Mouse (Mus musculus): ENCODE data around the gene Cd55. TPM values are rescaled to one million over a fixed set of nuclear protein-coding genes. Genes with fewer than 3 reads are reported as not detected.

Cd55 gene
- total and polyA plus RNA-seq, 2 experiments from 2014 or later, result 10.0 to 13.5 TPM

- H3K27me3 ChIP-seq (ENCODE audit: insufficient read depth, low read length), result no peaks in the 10 kb centered on the region
- no peaks in the 10 kb centered on the region for H3K9me3 ChIP-seq (ENCODE audit: low read length)
- no peak overlapping the region for H3K4me2 ChIP-seq (ENCODE audit: low read depth, low read length)
- TF ChIP-seq CTCF (IDR thresholded peaks at IDR 0.05; ENCODE audit: low read depth), result no peak
- no peaks in the 10 kb centered on the region for H3K4me1 ChIP-seq (ENCODE audit: insufficient read depth, low read length)
- no peak overlapping the region for H3K4me3 ChIP-seq (ENCODE audit: low read length)
- no peak overlapping the region for H3K27ac ChIP-seq
- DNase-seq (ENCODE audit: low spot score) (no peak), ATAC-seq (no peak)
- H3K36me3 ChIP-seq (ENCODE audit: insufficient read depth, low read length), result no peaks in the 10 kb centered on the region
- H3K9ac ChIP-seq (replicated peaks; ENCODE audit: low read length), result no peak overlapping the region
Measured at GRCm38 (mm10) chr1:130498331-130498730, 35.8 kb upstream of the Cd55 start.

GRCm38 (mm10) chr1:130486816-130487545 lies 24.4 kb upstream of the Cd55 start:
- Histone ChIP-seq H3K27ac (no peak overlapping the region), H3K4me1 (ENCODE audit: insufficient read depth, low read length) (no peaks in the 10 kb centered on the region), H3K9ac (replicated peaks; ENCODE audit: low read length) (no peak overlapping the region), H3K9me3 (ENCODE audit: low read length) (no peaks in the 10 kb centered on the region), H3K4me2 (ENCODE audit: low read depth, low read length) (no peak overlapping the region), H3K27me3 (ENCODE audit: insufficient read depth, low read length) (no peaks in the 10 kb centered on the region), H3K36me3 (ENCODE audit: insufficient read depth, low read length) (no peaks in the 10 kb centered on the region), H3K4me3 (ENCODE audit: low read length) (no peak overlapping the region)
- TF ChIP-seq CTCF (IDR thresholded peaks at IDR 0.05; ENCODE audit: low read depth), result no peak
- DNase-seq (ENCODE audit: low spot score) (no peak), ATAC-seq (no peak)
- WGBS, result 86% methylated on average over 10 of the region's 10 CpGs

- no peak overlapping the region for H3K9ac ChIP-seq (replicated peaks; ENCODE audit: low read length)
- no peaks in the 10 kb centered on the region for H3K4me1 ChIP-seq (ENCODE audit: insufficient read depth, low read length)
- ATAC-seq (no peak), DNase-seq (ENCODE audit: low spot score) (no peak)
- H3K4me3 ChIP-seq (ENCODE audit: low read length), result no peak overlapping the region
- no peak overlapping the region for H3K27ac ChIP-seq
- TF ChIP-seq CTCF (IDR thresholded peaks at IDR 0.05; ENCODE audit: low read depth), result no peak
- H3K36me3 ChIP-seq (ENCODE audit: insufficient read depth, low read length), result no peaks in the 10 kb centered on the region
- whole genome bisulfite sequencing, result 89% methylated on average over 10 of the region's 10 CpGs
- H3K27me3 ChIP-seq (ENCODE audit: insufficient read depth, low read length), result no peaks in the 10 kb centered on the region
- no peaks in the 10 kb centered on the region for H3K9me3 ChIP-seq (ENCODE audit: low read length)
- H3K4me2 ChIP-seq (ENCODE audit: low read depth, low read length), result no peak overlapping the region
Measured at GRCm38 (mm10) chr1:130485828-130486620, 23.5 kb upstream of the Cd55 start.

GRCm38 (mm10) chr1:130485376-130485775 lies 22.8 kb upstream of the Cd55 start:
- ATAC-seq, result no peak

GRCm38 (mm10) chr1:130474936-130475335 lies 12.4 kb upstream of the Cd55 start:
- no peak overlapping the region for H3K9ac ChIP-seq (replicated peaks; ENCODE audit: low read length)
- H3K36me3 ChIP-seq (ENCODE audit: insufficient read depth, low read length), result no peaks in the 10 kb centered on the region
- no peak overlapping the region for H3K4me3 ChIP-seq (ENCODE audit: low read length)
- TF ChIP-seq CTCF (IDR thresholded peaks at IDR 0.05; ENCODE audit: low read depth), result no peak
- ATAC-seq (no peak), DNase-seq (ENCODE audit: low spot score) (no peak)
- no peaks in the 10 kb centered on the region for H3K4me1 ChIP-seq (ENCODE audit: insufficient read depth, low read length)
- H3K9me3 ChIP-seq (ENCODE audit: low read length), result no peaks in the 10 kb centered on the region
- no peak overlapping the region for H3K4me2 ChIP-seq (ENCODE audit: low read depth, low read length)
- H3K27ac ChIP-seq, result no peak overlapping the region
- 90% methylated on average over 6 of the region's 6 CpGs for WGBS
- H3K27me3 ChIP-seq (ENCODE audit: insufficient read depth, low read length), result no peaks in the 10 kb centered on the region

More at GRCm38 (mm10) chr1:130485376-130485775, 22.8 kb upstream of the Cd55 start:
- Histone ChIP-seq H3K4me3 (ENCODE audit: low read length) (no peak overlapping the region), H3K27me3 (ENCODE audit: insufficient read depth, low read length) (no peaks in the 10 kb centered on the region), H3K36me3 (ENCODE audit: insufficient read depth, low read length) (no peaks in the 10 kb centered on the region), H3K9me3 (ENCODE audit: low read length) (no peaks in the 10 kb centered on the region), H3K27ac (no peak overlapping the region), H3K4me2 (ENCODE audit: low read depth, low read length) (no peak overlapping the region), H3K9ac (replicated peaks; ENCODE audit: low read length) (no peak overlapping the region), H3K4me1 (ENCODE audit: insufficient read depth, low read length) (no peaks in the 10 kb centered on the region)
- no peak for DNase-seq (ENCODE audit: low spot score)
- no peak for TF ChIP-seq CTCF (IDR thresholded peaks at IDR 0.05; ENCODE audit: low read depth)
- 79% methylated on average over 2 of the region's 2 CpGs for WGBS

- TF ChIP-seq CTCF (IDR thresholded peaks at IDR 0.05; ENCODE audit: low read depth), result no peak
- Histone ChIP-seq H3K36me3 (ENCODE audit: insufficient read depth, low read length) (no peaks in the 10 kb centered on the region), H3K4me2 (ENCODE audit: low read depth, low read length) (no peak overlapping the region), H3K4me3 (ENCODE audit: low read length) (no peak overlapping the region), H3K27ac (no peak overlapping the region), H3K4me1 (ENCODE audit: insufficient read depth, low read length) (no peaks in the 10 kb centered on the region), H3K9me3 (ENCODE audit: low read length) (no peaks in the 10 kb centered on the region), H3K27me3 (ENCODE audit: insufficient read depth, low read length) (no peaks in the 10 kb centered on the region), H3K9ac (replicated peaks; ENCODE audit: low read length) (no peak overlapping the region)
- ATAC-seq (no peak), DNase-seq (ENCODE audit: low spot score) (no peak)
- 18% methylated on average over 1 of the region's 1 CpGs for WGBS
Measured at GRCm38 (mm10) chr1:130474226-130474625, 11.7 kb upstream of the Cd55 start.

- no peak overlapping the region for H3K4me3 ChIP-seq (ENCODE audit: low read length)
- 86% methylated on average over 4 of the region's 4 CpGs for WGBS
- DNase-seq (ENCODE audit: low spot score) (no peak), ATAC-seq (no peak)
- no peaks in the 10 kb centered on the region for H3K27me3 ChIP-seq (ENCODE audit: insufficient read depth, low read length)
- H3K9ac ChIP-seq (replicated peaks; ENCODE audit: low read length), result no peak overlapping the region
- TF ChIP-seq CTCF (IDR thresholded peaks at IDR 0.05; ENCODE audit: low read depth), result no peak
- H3K4me2 ChIP-seq (ENCODE audit: low read depth, low read length), result no peak overlapping the region
- no peaks in the 10 kb centered on the region for H3K9me3 ChIP-seq (ENCODE audit: low read length)
- H3K36me3 ChIP-seq (ENCODE audit: insufficient read depth, low read length), result no peaks in the 10 kb centered on the region
- no peaks in the 10 kb centered on the region for H3K4me1 ChIP-seq (ENCODE audit: insufficient read depth, low read length)
- no peak overlapping the region for H3K27ac ChIP-seq
Measured at GRCm38 (mm10) chr1:130470074-130470473, 7.5 kb upstream of the Cd55 start.

Measured in hindbrain, postnatal 0 days (tissue).